Mouse (Mus musculus) neural tube, embryonic 15.5 days (tissue): ENCODE results near the gene Prdx4. TPM values are rescaled to one million over a fixed set of nuclear protein-coding genes. Genes with fewer than 3 reads are reported as not detected.
"Not testable (repeated sequence)": the region's sequence is repeated elsewhere in the genome, so short reads cannot be mapped to it uniquely, and the experiment has no call there.

Source experiments
- ATAC-seq: fragments of 200-750 bp; cut with Nextera tagmentation; 2 replicates; pipeline ENCODE4 v1.8.0; 2017; ENCODE audit warnings: mild to moderate bottlenecking, moderate TSS enrichment, moderate library complexity; ENCODE audit not compliant: low FRiP score
- H3K27ac ChIP-seq: fragments of 300-500 bp; sonication (generic); replicated peaks from 2 replicates; pipeline ENCODE4 v1.5.1; 2015; ENCODE audit warnings: mild to moderate bottlenecking, inconsistent platforms
- H3K27me3 ChIP-seq: fragments of 300-500 bp; sonication (generic); replicated peaks from 2 replicates; pipeline ENCODE4 v1.6.1; 2015; ENCODE audit warnings: inconsistent platforms
- H3K36me3 ChIP-seq: fragments of 300-500 bp; sonication (generic); 2 replicates; pipeline ENCODE4 v1.6.1; 2015; ENCODE audit warnings: inconsistent platforms
- H3K4me1 ChIP-seq: fragments of 300-500 bp; sonication (generic); 2 replicates; pipeline ENCODE4 v1.6.1; 2015; ENCODE audit warnings: inconsistent platforms
- H3K4me2 ChIP-seq: fragments of 300-500 bp; sonication (generic); 2 replicates; pipeline ENCODE4 v1.6.1; 2015; ENCODE audit warnings: inconsistent platforms, mild to moderate bottlenecking, moderate library complexity
- H3K4me3 ChIP-seq: fragments of 300-500 bp; sonication (generic); replicated peaks from 2 replicates; pipeline ENCODE4 v1.5.1; 2015; ENCODE audit warnings: mild to moderate bottlenecking, inconsistent platforms
- H3K9ac ChIP-seq: fragments of 300-500 bp; sonication (generic); replicated peaks from 2 replicates; pipeline ENCODE4 v1.6.1; 2015; ENCODE audit warnings: mild to moderate bottlenecking, inconsistent platforms
- H3K9me3 ChIP-seq: fragments of 300-500 bp; sonication (generic); replicated peaks from 2 replicates; pipeline ENCODE4 v1.6.1; 2016; ENCODE audit warnings: inconsistent platforms
- WGBS: fragments of 180-500 bp; shearing (Covaris S2); methylation state at CpG from one replicate; pipeline ENCODE4 v1.1.7; 2015; ENCODE audit warnings: mixed read lengths; 5-methylcytosine and 5-hydroxymethylcytosine counted together
- polyA plus RNA-seq: library from polyadenylated mRNA; unstranded; fragments of >200 nt; fragmentation: Nextera tagmentation; extraction: Ambion mirVana; gene quantifications from 2 replicates; pipeline ENCODE4 v1.2.1, GENCODE M21; 2015

Prdx4 gene
- 102 and 114 TPM in 2 replicates for polyA plus RNA-seq

DNA sequence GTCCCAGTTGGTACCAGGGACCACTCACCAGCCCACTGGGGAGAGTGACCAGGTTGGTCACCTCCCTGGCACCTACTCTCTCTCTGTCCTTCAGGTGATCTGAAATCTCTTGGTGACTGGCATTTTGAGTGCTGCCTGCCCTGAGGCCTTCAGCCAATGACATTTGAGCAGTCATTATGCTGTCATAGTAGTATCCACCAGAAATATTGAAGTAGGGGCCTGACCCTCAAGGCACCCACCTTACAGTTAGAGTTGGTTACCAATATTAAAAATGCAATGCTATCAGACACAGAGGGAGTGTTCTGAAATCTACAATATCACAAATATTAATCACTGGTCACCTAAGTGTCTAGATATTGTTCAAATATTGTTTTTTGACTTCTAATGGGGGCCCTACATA lies at the start of gene Prdx4:
TSS of gene Prdx4 (minus strand) at position 101 of the 400 bp plus-strand sequence.
- Histone ChIP-seq H3K9ac (no peak within 1 kb of the TSS), H3K9me3 (no peaks in the 10 kb centered on the region), H3K36me3 (no peaks in the 10 kb centered on the region), H3K27ac (no peak within 1 kb of the TSS), H3K27me3 (no peaks in the 10 kb centered on the region), H3K4me3 (no peak within 1 kb of the TSS), H3K4me1 (no peaks in the 10 kb centered on the region), H3K4me2 (no peak within 1 kb of the TSS)
- no peak for ATAC-seq

DNA sequence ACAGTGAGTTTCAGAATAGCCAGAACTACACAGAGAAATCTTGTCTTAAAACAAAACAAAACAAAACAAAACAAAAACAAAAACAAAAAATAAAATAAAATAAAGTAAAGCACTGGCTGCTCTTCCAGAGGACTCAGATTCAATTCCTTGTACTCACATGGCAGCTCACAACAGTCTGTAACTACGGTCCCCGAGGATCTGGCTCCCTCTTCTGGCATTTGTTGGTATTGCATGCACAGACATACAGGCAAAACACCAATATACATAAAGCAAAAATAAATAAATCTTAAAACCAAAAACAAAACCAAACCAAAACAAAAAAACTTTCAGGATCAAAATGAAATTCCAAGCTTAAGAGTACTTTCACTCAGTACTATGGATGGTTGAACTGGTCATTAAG lies 36.0 kb upstream of the Prdx4 start:
- H3K9me3 ChIP-seq = no peaks in the 10 kb centered on the region
- no peak for ATAC-seq
- H3K4me1 ChIP-seq = no peaks in the 10 kb centered on the region
- H3K36me3 ChIP-seq = no peaks in the 10 kb centered on the region
- H3K27ac ChIP-seq = no peak overlapping the region
- no peak overlapping the region for H3K4me3 ChIP-seq
- H3K4me2 ChIP-seq = no peak overlapping the region
- no peak overlapping the region for H3K9ac ChIP-seq
- H3K27me3 ChIP-seq = no peaks in the 10 kb centered on the region
- WGBS = 34% methylated on average over 2 of the region's 2 CpGs

DNA sequence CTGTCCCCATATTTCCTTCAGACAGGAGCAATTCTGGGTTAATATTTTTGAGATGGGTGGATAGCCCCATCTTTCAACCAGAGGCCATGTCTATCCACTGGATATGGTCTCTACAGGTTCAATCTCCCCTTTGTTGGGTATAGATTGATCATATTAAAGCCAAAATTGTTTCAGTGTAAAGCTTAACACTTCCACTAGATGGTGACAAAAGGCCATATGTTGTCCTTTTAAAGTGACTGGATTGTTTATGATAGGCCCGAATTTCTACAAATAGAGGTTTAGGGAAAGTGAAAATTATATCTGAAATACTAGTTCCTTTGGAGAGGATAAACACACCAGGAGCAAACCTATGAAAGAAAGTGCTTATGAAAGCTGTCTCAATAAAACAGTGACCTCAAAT lies 34.9 kb upstream of the Prdx4 start:
- no peak for ATAC-seq
- Histone ChIP-seq H3K9me3 (no peaks in the 10 kb centered on the region), H3K36me3 (no peaks in the 10 kb centered on the region), H3K4me2 (no peak overlapping the region), H3K4me1 (no peaks in the 10 kb centered on the region), H3K9ac (no peak overlapping the region), H3K4me3 (no peak overlapping the region), H3K27me3 (no peaks in the 10 kb centered on the region), H3K27ac (no peak overlapping the region)
- WGBS = 30% methylated on average over 1 of the region's 1 CpGs

DNA sequence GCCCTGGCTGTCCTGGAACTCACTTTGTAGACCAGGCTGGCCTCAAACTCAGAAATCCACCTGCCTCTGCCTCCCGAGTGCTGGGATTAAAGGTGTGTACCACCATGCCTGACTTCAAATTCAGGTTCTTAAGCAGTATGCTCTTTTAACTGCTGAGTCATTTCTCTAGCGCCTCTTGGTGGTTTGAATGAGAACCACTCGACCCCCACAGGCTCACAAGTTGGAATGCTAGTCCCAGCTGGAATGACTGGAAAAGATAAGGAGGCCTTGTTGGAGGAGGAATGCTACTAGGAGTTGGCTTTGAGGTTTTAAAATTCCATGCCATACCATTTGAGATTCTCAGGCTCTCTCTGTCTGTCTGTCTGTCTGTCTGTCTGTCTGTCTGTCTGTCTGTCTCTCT lies 29.6 kb upstream of the Prdx4 start:
- not testable (repeated sequence) for H3K4me1 ChIP-seq, H3K4me2 ChIP-seq, ATAC-seq, H3K9me3 ChIP-seq, H3K27ac ChIP-seq, H3K4me3 ChIP-seq, H3K9ac ChIP-seq, H3K36me3 ChIP-seq, H3K27me3 ChIP-seq
- 64% methylated on average over 3 of the region's 3 CpGs for WGBS

DNA sequence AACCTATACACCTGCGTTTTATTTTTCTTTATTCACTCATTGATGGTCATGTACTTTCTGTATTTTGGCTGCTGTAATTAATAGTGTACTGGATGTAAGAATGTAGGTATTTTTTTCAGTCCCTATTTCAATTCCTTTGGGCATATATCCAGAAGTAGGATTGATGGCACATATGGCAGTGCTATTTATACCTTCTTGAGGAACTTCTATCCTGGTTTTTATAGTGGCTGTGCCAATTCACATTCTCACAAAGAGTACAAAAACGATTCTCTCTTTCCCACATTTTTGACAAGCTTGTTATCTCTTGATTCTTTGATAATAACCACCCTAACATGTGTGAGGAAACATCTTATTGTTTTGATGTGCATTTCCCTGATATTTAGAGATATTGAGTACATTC lies 24.5 kb upstream of the Prdx4 start:
- H3K9me3 ChIP-seq = no peaks in the 10 kb centered on the region
- no peaks in the 10 kb centered on the region for H3K4me1 ChIP-seq
- no peaks in the 10 kb centered on the region for H3K27me3 ChIP-seq
- no peaks in the 10 kb centered on the region for H3K36me3 ChIP-seq
- H3K27ac ChIP-seq = no peak overlapping the region
- no peak for ATAC-seq
- no peak overlapping the region for H3K9ac ChIP-seq
- H3K4me3 ChIP-seq = no peak overlapping the region
- H3K4me2 ChIP-seq = no peak overlapping the region
- 65% methylated on average over 2 of the region's 2 CpGs for WGBS

DNA sequence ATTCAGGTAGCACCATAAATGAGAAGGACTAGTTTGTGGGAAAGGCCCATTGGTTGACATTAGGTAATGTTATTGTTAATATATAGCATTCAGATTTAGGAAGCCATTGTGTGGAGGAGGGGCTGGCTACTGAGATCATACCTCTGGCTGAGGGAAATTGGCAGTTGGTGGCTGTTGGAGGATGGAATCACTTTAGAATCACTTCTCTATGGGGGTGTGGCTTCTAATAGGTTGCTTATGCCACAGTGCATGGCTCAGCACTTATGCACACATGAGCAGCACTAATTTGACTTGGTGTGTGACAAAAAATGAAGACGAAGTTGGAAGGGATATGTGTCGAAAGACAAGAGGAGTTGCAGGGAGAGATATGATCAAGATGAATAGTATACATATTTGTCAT lies 5.7 kb upstream of the Prdx4 start:
- Histone ChIP-seq H3K36me3 (no peaks in the 10 kb centered on the region), H3K27me3 (no peaks in the 10 kb centered on the region), H3K4me2 (no peak overlapping the region), H3K4me1 (no peaks in the 10 kb centered on the region), H3K9me3 (no peaks in the 10 kb centered on the region), H3K4me3 (no peak overlapping the region), H3K9ac (no peak overlapping the region), H3K27ac (no peak overlapping the region)
- no peak for ATAC-seq
- 90% methylated on average over 2 of the region's 2 CpGs for WGBS

DNA sequence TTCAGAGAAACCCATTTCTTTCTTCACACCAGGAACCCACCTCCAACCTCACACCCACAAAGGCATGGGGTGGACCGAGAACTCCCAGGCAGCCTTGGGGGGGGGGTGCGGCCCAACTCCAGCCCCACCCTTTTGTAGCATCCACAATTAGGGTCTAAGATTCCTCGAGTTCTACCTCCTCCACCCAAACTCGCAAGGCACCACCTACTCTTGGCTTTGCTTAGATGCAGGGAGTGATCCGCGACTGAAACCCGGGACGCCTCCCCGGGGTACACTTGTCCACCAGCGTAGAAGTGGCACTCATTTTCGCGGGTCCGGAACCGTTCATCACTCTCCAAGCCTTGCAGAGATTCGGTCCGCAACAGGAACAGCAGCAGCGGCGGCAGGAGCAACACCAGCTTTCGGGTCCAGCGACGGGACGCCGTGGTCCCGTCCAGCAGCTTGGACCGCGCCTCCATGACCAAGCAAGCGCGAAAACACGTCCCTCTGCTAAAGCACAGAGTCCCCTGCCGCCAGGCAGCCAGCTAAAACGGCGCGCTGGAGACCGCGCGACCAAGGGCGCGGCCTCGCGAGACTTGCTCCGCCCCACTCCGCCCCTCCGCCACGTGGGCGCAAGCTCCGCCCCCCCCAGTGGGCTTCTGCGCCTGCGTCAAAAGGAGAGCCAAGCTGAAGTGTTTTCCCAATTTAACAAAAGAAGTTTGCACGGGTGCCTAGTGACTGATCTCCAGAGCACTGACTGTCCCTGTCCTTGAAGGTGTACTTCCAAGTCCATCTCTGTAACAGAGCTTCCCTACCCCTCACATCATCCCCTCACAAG lies 2.4 kb downstream of the Prdx4 start:
- peak overlapping the region; percentile 68 for H3K27ac ChIP-seq
- no peaks in the 10 kb centered on the region for H3K27me3 ChIP-seq
- peak overlapping the region; percentile 45 for H3K9ac ChIP-seq
- H3K4me2 ChIP-seq = peak overlapping the region; percentile 58
- peak overlapping the region; percentile 55 for H3K4me3 ChIP-seq
- no peaks in the 10 kb centered on the region for H3K9me3 ChIP-seq
- ATAC-seq = peak; percentile 98
- H3K36me3 ChIP-seq = no peaks in the 10 kb centered on the region
- WGBS = 14% methylated on average over 47 of the region's 49 CpGs
- H3K4me1 ChIP-seq = no peaks in the 10 kb centered on the region

DNA sequence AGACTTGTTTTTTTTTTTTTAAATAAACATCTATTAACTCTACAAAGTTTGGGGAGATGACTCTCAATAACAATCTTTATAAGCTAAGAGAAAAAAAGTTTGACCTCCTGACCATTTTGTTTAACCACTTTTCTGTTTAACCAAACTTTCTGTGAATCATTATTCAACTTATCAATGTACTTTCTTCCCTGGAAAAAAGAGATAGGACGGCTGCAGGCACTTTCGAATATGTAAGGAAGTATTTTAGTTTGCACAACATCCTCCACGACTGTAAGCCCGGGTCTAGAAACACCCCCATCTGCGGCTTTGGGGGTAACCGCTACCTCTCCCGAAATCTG lies 3.0 kb downstream of the Prdx4 start:
- WGBS = 33% methylated on average over 7 of the region's 7 CpGs
- Histone ChIP-seq H3K27me3 (no peaks in the 10 kb centered on the region), H3K4me2 (peak overlapping the region; percentile 58), H3K9me3 (no peaks in the 10 kb centered on the region), H3K9ac (peak overlapping the region; percentile 45), H3K36me3 (no peaks in the 10 kb centered on the region), H3K27ac (no peak overlapping the region), H3K4me1 (no peaks in the 10 kb centered on the region), H3K4me3 (peak overlapping the region; percentile 55)
- ATAC-seq = no peak

DNA sequence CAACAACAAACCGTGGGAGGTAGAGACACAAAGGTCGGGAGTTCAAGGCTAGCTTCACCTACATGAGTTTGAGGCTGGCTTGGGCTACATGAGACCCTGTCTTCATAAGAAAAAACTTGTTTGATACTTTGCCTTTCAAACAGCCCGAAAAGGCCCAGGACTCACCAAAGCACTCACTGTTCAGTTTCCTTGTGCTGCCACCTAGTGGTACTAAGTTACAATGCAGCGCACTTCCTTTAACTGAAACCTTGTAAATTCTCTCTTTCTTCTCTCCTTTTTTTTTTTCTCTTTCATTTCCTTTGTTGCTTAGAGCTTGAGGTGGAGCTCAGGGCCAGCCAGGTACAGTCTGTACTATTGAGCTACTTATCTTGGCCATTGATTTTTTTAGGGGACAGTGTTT lies 22.5 kb downstream of the Prdx4 start:
- H3K4me1 ChIP-seq = no peaks in the 10 kb centered on the region
- H3K4me3 ChIP-seq = no peak overlapping the region

DNA sequence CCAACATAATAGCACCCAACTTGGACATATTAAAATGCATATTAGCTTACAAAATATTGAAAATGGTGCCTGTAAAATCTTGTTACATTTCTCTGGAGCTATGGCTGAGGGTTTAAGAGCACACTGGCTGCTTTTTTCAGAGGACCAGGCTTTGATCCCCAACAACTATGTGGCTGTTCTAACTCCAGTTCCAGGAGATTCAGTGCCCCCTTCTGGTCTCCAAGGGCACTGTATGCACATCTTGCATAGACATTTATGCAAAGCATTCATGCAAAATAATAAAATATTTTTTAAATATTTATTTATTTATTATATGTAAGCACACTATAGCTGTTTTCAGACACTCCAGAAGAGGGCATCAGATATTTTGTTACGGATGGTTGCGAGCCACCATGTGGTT lies 34.2 kb downstream of the Prdx4 start:
- Histone ChIP-seq H3K9ac (no peak overlapping the region), H3K27ac (no peak overlapping the region), H3K4me2 (no peak overlapping the region), H3K27me3 (no peaks in the 10 kb centered on the region), H3K9me3 (no peaks in the 10 kb centered on the region), H3K36me3 (no peaks in the 10 kb centered on the region), H3K4me1 (no peaks in the 10 kb centered on the region), H3K4me3 (no peak overlapping the region)
- WGBS = 94% methylated on average over 2 of the region's 2 CpGs
- no peak for ATAC-seq

More for the DNA sequence above, 22.5 kb downstream of the Prdx4 start:
- Histone ChIP-seq H3K9ac (no peak overlapping the region), H3K36me3 (no peaks in the 10 kb centered on the region), H3K4me2 (no peak overlapping the region), H3K9me3 (no peaks in the 10 kb centered on the region), H3K27me3 (no peaks in the 10 kb centered on the region), H3K27ac (no peak overlapping the region)
- WGBS = 45% methylated on average over 4 of the region's 4 CpGs
- no peak for ATAC-seq

DNA sequence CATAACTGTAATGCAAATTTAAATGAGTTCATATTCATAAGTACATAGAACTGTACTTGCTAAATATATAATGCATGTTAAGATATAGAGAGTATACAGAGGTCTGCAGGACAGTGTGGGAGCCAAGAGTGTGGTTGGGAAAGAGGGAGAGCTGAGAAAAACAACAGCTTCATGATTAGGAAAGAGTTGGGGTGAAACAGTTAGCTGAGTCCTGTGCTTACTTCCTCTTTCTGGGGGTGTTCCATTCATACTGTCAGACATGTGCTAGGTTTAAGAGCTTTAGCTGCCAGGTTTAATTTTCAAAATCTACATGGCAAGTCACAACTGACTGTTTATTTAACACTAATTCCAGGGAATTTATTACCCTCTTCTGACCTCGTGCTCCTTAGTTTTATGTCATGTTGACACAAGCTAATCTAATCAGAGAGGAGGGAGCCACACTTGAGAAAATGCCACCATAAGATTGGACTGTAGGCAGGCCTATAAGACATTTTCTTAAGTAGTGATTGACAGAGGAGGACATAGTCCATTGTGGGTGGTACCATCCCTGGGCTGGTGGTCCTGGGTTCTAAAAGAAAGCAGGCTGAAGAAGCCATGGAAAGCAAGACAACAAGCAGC lies 60.0 kb downstream of the Prdx4 start:
- WGBS = 48% methylated on average over 1 of the region's 1 CpGs
- Histone ChIP-seq H3K36me3 (no peaks in the 10 kb centered on the region; the same call in 1 of the 2 replicates), H3K9me3 (no peaks in the 10 kb centered on the region), H3K9ac (no peak overlapping the region), H3K27ac (no peak overlapping the region), H3K4me3 (no peak overlapping the region), H3K4me2 (no peak overlapping the region), H3K27me3 (no peaks in the 10 kb centered on the region), H3K4me1 (no peaks in the 10 kb centered on the region)
- ATAC-seq = no peak

DNA sequence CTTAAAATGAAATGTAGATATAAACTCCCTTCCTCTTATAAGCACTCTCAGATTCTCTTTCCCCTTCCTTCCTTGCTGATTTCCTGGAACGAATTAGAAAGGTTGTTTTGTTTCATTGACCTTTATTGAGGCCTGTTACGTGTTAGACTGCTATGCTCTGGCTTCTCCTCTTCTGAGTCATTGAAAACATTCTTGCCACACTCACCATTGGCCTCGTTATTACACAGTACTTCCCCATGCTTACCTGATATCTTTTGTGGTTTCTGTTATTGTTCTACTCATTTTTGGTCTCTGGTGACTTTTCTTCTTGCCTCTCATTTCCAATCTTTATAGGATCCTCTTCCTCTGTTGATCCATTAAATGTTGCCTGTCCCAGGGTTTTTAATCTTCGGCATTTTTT lies 62.1 kb downstream of the Prdx4 start:
- Histone ChIP-seq H3K36me3 (no peaks in the 10 kb centered on the region; the same call in 1 of the 2 replicates), H3K9ac (no peak overlapping the region), H3K4me3 (no peak overlapping the region), H3K9me3 (no peaks in the 10 kb centered on the region), H3K4me2 (no peak overlapping the region), H3K4me1 (no peaks in the 10 kb centered on the region), H3K27me3 (no peaks in the 10 kb centered on the region), H3K27ac (no peak overlapping the region)
- WGBS = 82% methylated on average over 4 of the region's 4 CpGs
- no peak for ATAC-seq
